Mouse (Mus musculus): ENCODE results near the gene Med13l. TPM values are rescaled to one million over a fixed set of nuclear protein-coding genes. Genes with fewer than 3 reads are reported as not detected.

The Med13l gene
- total and polyA plus RNA-seq, 2 experiments from 2014 or later: 10.5 to 29.5 TPM

- no peak for DNase-seq (ENCODE audit: low spot score)
- 56% methylated on average over 3 of the region's 3 CpGs for WGBS
Measured at GRCm38 (mm10) chr5:118722456-118722855, 162.0 kb downstream of the Med13l start.

GRCm38 (mm10) chr5:118725425-118725824, 164.9 kb downstream of the Med13l start:
- no peaks in the 10 kb centered on the region for H3K4me1 ChIP-seq (ENCODE audit: insufficient read depth, low read length)
- H3K9ac ChIP-seq (replicated peaks; ENCODE audit: low read length, poor library complexity, severe bottlenecking): no peak overlapping the region
- H3K27me3 ChIP-seq (ENCODE audit: insufficient read depth, low read length): no peaks in the 10 kb centered on the region
- no peak overlapping the region for H3K27ac ChIP-seq (ENCODE audit: low read depth, low read length)
- ATAC-seq (ENCODE audit: low FRiP score) (no peak), DNase-seq (ENCODE audit: low spot score) (no peak)
- H3K36me3 ChIP-seq (ENCODE audit: insufficient read depth, low read length): peaks cover 47% of the 10 kb centered on the region
- H3K9me3 ChIP-seq (ENCODE audit: low read length): no peaks in the 10 kb centered on the region
- H3K4me2 ChIP-seq (ENCODE audit: low read depth, low read length, poor library complexity, severe bottlenecking): no peak overlapping the region
- no peak for TF ChIP-seq CTCF (IDR thresholded peaks at IDR 0.05)
- WGBS: 66% methylated on average over 6 of the region's 6 CpGs
- H3K4me3 ChIP-seq (ENCODE audit: low read depth, low read length): no peak overlapping the region

More at GRCm38 (mm10) chr5:118722456-118722855, 162.0 kb downstream of the Med13l start:
- Histone ChIP-seq H3K9me3 (ENCODE audit: low read length) (no peaks in the 10 kb centered on the region), H3K27ac (ENCODE audit: low read depth, low read length) (no peak overlapping the region), H3K36me3 (ENCODE audit: insufficient read depth, low read length) (peaks cover 20% of the 10 kb centered on the region; the same call in 1 of the 2 replicates), H3K27me3 (ENCODE audit: insufficient read depth, low read length) (no peaks in the 10 kb centered on the region), H3K4me3 (ENCODE audit: low read depth, low read length) (no peak overlapping the region), H3K4me2 (ENCODE audit: low read depth, low read length, poor library complexity, severe bottlenecking) (no peak overlapping the region), H3K4me1 (ENCODE audit: insufficient read depth, low read length) (no peaks in the 10 kb centered on the region), H3K9ac (replicated peaks; ENCODE audit: low read length, poor library complexity, severe bottlenecking) (no peak overlapping the region)
- no peak for ATAC-seq (ENCODE audit: low FRiP score)
- no peak for TF ChIP-seq CTCF (IDR thresholded peaks at IDR 0.05)

- Histone ChIP-seq H3K36me3 (ENCODE audit: insufficient read depth, low read length) (peaks cover 45% of the 10 kb centered on the region), H3K4me2 (ENCODE audit: low read depth, low read length, poor library complexity, severe bottlenecking) (no peak overlapping the region), H3K9me3 (ENCODE audit: low read length) (no peaks in the 10 kb centered on the region), H3K27ac (ENCODE audit: low read depth, low read length) (no peak overlapping the region), H3K27me3 (ENCODE audit: insufficient read depth, low read length) (no peaks in the 10 kb centered on the region), H3K4me1 (ENCODE audit: insufficient read depth, low read length) (no peaks in the 10 kb centered on the region), H3K9ac (replicated peaks; ENCODE audit: low read length, poor library complexity, severe bottlenecking) (no peak overlapping the region), H3K4me3 (ENCODE audit: low read depth, low read length) (no peak overlapping the region)
- ATAC-seq (ENCODE audit: low FRiP score): no peak
- 79% methylated on average over 10 of the region's 10 CpGs for WGBS
- no peak for DNase-seq (ENCODE audit: low spot score)
- TF ChIP-seq CTCF (IDR thresholded peaks at IDR 0.05): no peak
Measured at GRCm38 (mm10) chr5:118725886-118726505, 165.5 kb downstream of the Med13l start.

GRCm38 (mm10) chr5:118727336-118727735, 166.9 kb downstream of the Med13l start:
- Histone ChIP-seq H3K27ac (ENCODE audit: low read depth, low read length) (no peak overlapping the region), H3K36me3 (ENCODE audit: insufficient read depth, low read length) (peaks cover 42% of the 10 kb centered on the region), H3K4me3 (ENCODE audit: low read depth, low read length) (no peak overlapping the region), H3K4me1 (ENCODE audit: insufficient read depth, low read length) (no peaks in the 10 kb centered on the region), H3K9ac (replicated peaks; ENCODE audit: low read length, poor library complexity, severe bottlenecking) (no peak overlapping the region; the same call in 1 of the 2 replicates), H3K27me3 (ENCODE audit: insufficient read depth, low read length) (no peaks in the 10 kb centered on the region), H3K9me3 (ENCODE audit: low read length) (no peaks in the 10 kb centered on the region), H3K4me2 (ENCODE audit: low read depth, low read length, poor library complexity, severe bottlenecking) (no peak overlapping the region)
- 89% methylated on average over 16 of the region's 16 CpGs for WGBS
- no peak for DNase-seq (ENCODE audit: low spot score)
- no peak for ATAC-seq (ENCODE audit: low FRiP score)
- no peak for TF ChIP-seq CTCF (IDR thresholded peaks at IDR 0.05)

- Histone ChIP-seq H3K27ac (ENCODE audit: low read depth, low read length) (no peak overlapping the region), H3K9ac (replicated peaks; ENCODE audit: low read length, poor library complexity, severe bottlenecking) (no peak overlapping the region), H3K9me3 (ENCODE audit: low read length) (no peaks in the 10 kb centered on the region), H3K4me2 (ENCODE audit: low read depth, low read length, poor library complexity, severe bottlenecking) (no peak overlapping the region), H3K4me1 (ENCODE audit: insufficient read depth, low read length) (no peaks in the 10 kb centered on the region), H3K4me3 (ENCODE audit: low read depth, low read length) (no peak overlapping the region), H3K27me3 (ENCODE audit: insufficient read depth, low read length) (no peaks in the 10 kb centered on the region), H3K36me3 (ENCODE audit: insufficient read depth, low read length) (peaks cover 51% of the 10 kb centered on the region)
- no peak for TF ChIP-seq CTCF (IDR thresholded peaks at IDR 0.05)
- no peak for ATAC-seq (ENCODE audit: low FRiP score)
- 57% methylated on average over 3 of the region's 3 CpGs for WGBS
- DNase-seq (ENCODE audit: low spot score): peak; percentile 49
Measured at GRCm38 (mm10) chr5:118732221-118732620, 171.7 kb downstream of the Med13l start.

GRCm38 (mm10) chr5:118732651-118733050, 172.2 kb downstream of the Med13l start:
- H3K9me3 ChIP-seq (ENCODE audit: low read length): no peaks in the 10 kb centered on the region
- H3K27me3 ChIP-seq (ENCODE audit: insufficient read depth, low read length): no peaks in the 10 kb centered on the region
- peaks cover 50% of the 10 kb centered on the region for H3K36me3 ChIP-seq (ENCODE audit: insufficient read depth, low read length)
- H3K4me2 ChIP-seq (ENCODE audit: low read depth, low read length, poor library complexity, severe bottlenecking): no peak overlapping the region
- no peaks in the 10 kb centered on the region for H3K4me1 ChIP-seq (ENCODE audit: insufficient read depth, low read length)
- 89% methylated on average over 8 of the region's 8 CpGs for WGBS
- ATAC-seq (ENCODE audit: low FRiP score) (no peak), DNase-seq (ENCODE audit: low spot score) (no peak)
- no peak for TF ChIP-seq CTCF (IDR thresholded peaks at IDR 0.05)
- H3K9ac ChIP-seq (replicated peaks; ENCODE audit: low read length, poor library complexity, severe bottlenecking): no peak overlapping the region
- H3K27ac ChIP-seq (ENCODE audit: low read depth, low read length): no peak overlapping the region
- H3K4me3 ChIP-seq (ENCODE audit: low read depth, low read length): no peak overlapping the region

All from midbrain, postnatal 0 days (tissue).